Mouse (Mus musculus) heart, embryonic 12.5 days (tissue): Measurements from ENCODE around the gene Fam189b. TPM values are rescaled to one million over a fixed set of nuclear protein-coding genes. Genes with fewer than 3 reads are reported as not detected.

ENCODE experiments used
- ATAC-seq: fragments of 200-750 bp; cut with Nextera tagmentation; 2 replicates; pipeline ENCODE4 v1.8.0; 2017; ENCODE audit warnings: moderate TSS enrichment, moderate library complexity; ENCODE audit not compliant: insufficient number of reproducible peaks, low FRiP score
- H3K27ac ChIP-seq: fragments of 300-500 bp; sonication (generic); 2 replicates; pipeline ENCODE4 v1.5.1; 2016; ENCODE audit warnings: mild to moderate bottlenecking, moderate library complexity; ENCODE audit not compliant: poor library complexity, severe bottlenecking
- H3K27me3 ChIP-seq: fragments of 300-500 bp; sonication (generic); replicated peaks from 2 replicates; pipeline ENCODE4 v1.6.1; 2016; ENCODE audit warnings: mild to moderate bottlenecking, moderate library complexity
- H3K36me3 ChIP-seq: fragments of 300-500 bp; sonication (generic); 2 replicates; pipeline ENCODE4 v1.6.1; 2016; ENCODE audit warnings: mild to moderate bottlenecking, moderate library complexity
- H3K4me1 ChIP-seq: fragments of 300-500 bp; sonication (generic); replicated peaks from 2 replicates; pipeline ENCODE4 v1.6.1; 2016; ENCODE audit warnings: mild to moderate bottlenecking
- H3K4me2 ChIP-seq: fragments of 300-500 bp; sonication (generic); 2 replicates; pipeline ENCODE4 v1.6.1; 2016; ENCODE audit warnings: mild to moderate bottlenecking, moderate library complexity
- H3K4me3 ChIP-seq: fragments of 300-500 bp; sonication (generic); 2 replicates; pipeline ENCODE4 v1.5.1; 2016; ENCODE audit warnings: mild to moderate bottlenecking
- H3K9ac ChIP-seq: fragments of 300-500 bp; sonication (generic); 2 replicates; pipeline ENCODE4 v1.6.1; 2016; ENCODE audit warnings: mild to moderate bottlenecking, moderate library complexity
- H3K9me3 ChIP-seq: fragments of 300-500 bp; sonication (generic); replicated peaks from 2 replicates; pipeline ENCODE4 v1.6.1; 2016; ENCODE audit warnings: mild to moderate bottlenecking, moderate library complexity
- WGBS: fragments of 180-500 bp; shearing (Covaris S2); methylation state at CpG from one replicate; pipeline ENCODE4 v1.1.7; 2016; 5-methylcytosine and 5-hydroxymethylcytosine counted together
- polyA plus RNA-seq: library from polyadenylated mRNA; unstranded; fragments of >200 nt; fragmentation: Nextera tagmentation; extraction: Ambion mirVana; gene quantifications from 2 replicates; pipeline ENCODE4 v1.2.1, GENCODE M21; 2016

The Fam189b gene
- polyA plus RNA-seq, 1 experiment from 2014 or later: 15.6 TPM

DNA sequence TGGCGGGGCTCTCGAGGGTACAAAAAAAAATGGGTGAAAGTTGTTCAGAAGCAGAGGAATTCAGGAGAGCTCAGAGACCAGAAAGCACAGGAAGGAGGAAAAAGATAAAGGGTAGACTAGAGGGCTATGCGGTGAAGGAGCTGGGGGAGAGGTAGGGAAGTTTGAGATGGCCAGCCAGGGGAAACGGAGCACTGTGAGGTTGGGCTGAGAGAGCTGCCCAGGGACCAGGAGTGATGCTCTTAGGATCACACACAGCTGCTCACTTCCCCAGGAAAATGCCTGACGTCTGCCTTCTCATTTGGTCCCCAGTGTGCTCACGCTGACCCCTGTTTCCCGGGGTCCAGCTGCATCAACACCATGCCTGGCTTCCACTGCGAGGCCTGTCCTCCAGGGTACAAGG, 36.6 kb downstream of the Fam189b start:
- 18% methylated on average over 8 of the region's 8 CpGs for WGBS
- peak overlapping the region; percentile 22; the same call in 1 of the 2 replicates for H3K27ac ChIP-seq
- H3K9me3 ChIP-seq: no peaks in the 10 kb centered on the region
- H3K4me1 ChIP-seq: peaks cover 25% of the 10 kb centered on the region
- ATAC-seq: no peak
- 0 out of 2 replicates have a peak, but pooled peaks cover 6% of the 10 kb centered on the region for H3K36me3 ChIP-seq
- peak overlapping the region; percentile 16; the same call in 1 of the 2 replicates for H3K9ac ChIP-seq
- 0 out of 2 replicates have a peak, but pooled peaks cover 3% of the 10 kb centered on the region for H3K27me3 ChIP-seq
- H3K4me3 ChIP-seq: no peak overlapping the region
- H3K4me2 ChIP-seq: no peak overlapping the region

DNA sequence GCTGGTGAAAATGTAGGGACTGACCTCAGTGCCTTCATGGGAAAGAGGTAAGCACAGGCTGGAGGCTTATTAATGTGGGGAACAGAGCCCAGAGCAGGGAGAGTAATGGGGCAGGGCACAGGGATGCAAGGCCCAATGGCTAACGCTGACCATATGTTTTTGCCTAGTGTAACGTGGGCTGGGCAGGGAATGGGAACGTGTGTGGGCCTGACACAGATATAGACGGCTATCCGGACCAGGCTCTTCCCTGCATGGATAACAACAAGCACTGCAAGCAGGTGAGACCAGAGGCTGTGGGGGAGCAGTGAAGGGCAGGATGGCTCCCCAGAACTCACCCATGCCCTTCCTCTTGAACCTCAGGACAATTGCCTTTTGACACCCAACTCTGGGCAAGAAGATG, 38.2 kb downstream of the Fam189b start:
- no peak for ATAC-seq
- peaks cover 15% of the 10 kb centered on the region for H3K4me1 ChIP-seq
- no peak overlapping the region for H3K27ac ChIP-seq
- no peaks in the 10 kb centered on the region for H3K9me3 ChIP-seq
- H3K4me2 ChIP-seq: no peak overlapping the region
- peaks cover 19% of the 10 kb centered on the region for H3K27me3 ChIP-seq
- 0 out of 2 replicates have a peak, but pooled peaks cover 6% of the 10 kb centered on the region for H3K36me3 ChIP-seq
- no peak overlapping the region for H3K4me3 ChIP-seq
- WGBS: 87% methylated on average over 5 of the region's 5 CpGs
- H3K9ac ChIP-seq: no peak overlapping the region

GRCm38 (mm10) chr3:89224796-89225195, 41.9 kb downstream of the Fam189b start:
- Histone ChIP-seq H3K27ac (no peak overlapping the region), H3K4me2 (no peak overlapping the region), H3K36me3 (0 out of 2 replicates have a peak, but pooled peaks cover 6% of the 10 kb centered on the region), H3K27me3 (peaks cover 33% of the 10 kb centered on the region), H3K4me3 (no peak overlapping the region), H3K9me3 (no peaks in the 10 kb centered on the region), H3K4me1 (peaks cover 26% of the 10 kb centered on the region), H3K9ac (no peak overlapping the region)
- 72% methylated on average over 11 of the region's 11 CpGs for WGBS
- ATAC-seq: no peak

DNA sequence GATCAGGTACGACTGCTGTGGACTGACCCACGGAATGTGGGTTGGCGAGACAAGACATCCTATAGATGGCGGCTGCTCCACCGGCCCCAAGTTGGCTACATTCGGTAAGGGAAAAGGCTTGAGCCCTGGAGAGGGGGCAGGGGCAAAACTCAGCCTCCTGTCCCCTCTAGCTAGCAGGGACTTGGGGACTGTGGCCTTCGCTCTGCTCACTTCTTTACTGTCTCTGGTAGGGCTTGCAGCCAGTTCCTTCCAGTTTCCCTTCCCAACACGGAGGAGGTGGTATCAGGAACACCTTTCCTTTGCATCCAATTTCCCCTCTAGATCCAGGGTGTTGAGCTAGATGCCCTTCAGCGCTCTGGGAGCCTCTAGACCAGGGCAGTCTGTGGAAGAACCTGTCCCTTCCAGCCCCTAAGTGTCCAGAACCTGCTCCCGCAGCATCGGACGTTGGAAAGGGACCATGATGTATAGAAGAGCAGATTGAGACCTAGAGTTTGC, 42.4 kb downstream of the Fam189b start:
- no peak for ATAC-seq
- no peak overlapping the region for H3K27ac ChIP-seq
- H3K36me3 ChIP-seq: 0 out of 2 replicates have a peak, but pooled peaks cover 6% of the 10 kb centered on the region
- H3K4me2 ChIP-seq: no peak overlapping the region
- WGBS: 63% methylated on average over 12 of the region's 12 CpGs
- H3K4me3 ChIP-seq: no peak overlapping the region
- no peaks in the 10 kb centered on the region for H3K9me3 ChIP-seq
- no peak overlapping the region for H3K9ac ChIP-seq
- peaks cover 38% of the 10 kb centered on the region for H3K27me3 ChIP-seq
- peaks cover 24% of the 10 kb centered on the region for H3K4me1 ChIP-seq

- no peak overlapping the region for H3K4me2 ChIP-seq
- ATAC-seq: no peak
- no peak overlapping the region for H3K27ac ChIP-seq
- no peaks in the 10 kb centered on the region for H3K9me3 ChIP-seq
- H3K4me3 ChIP-seq: no peak overlapping the region
- 0 out of 2 replicates have a peak, but pooled peaks cover 6% of the 10 kb centered on the region for H3K36me3 ChIP-seq
- H3K9ac ChIP-seq: no peak overlapping the region
- H3K27me3 ChIP-seq: peaks cover 44% of the 10 kb centered on the region
- WGBS: 62% methylated on average over 4 of the region's 4 CpGs
- H3K4me1 ChIP-seq: peaks cover 24% of the 10 kb centered on the region
These were observed 43.0 kb downstream of the Fam189b start for GRCm38 (mm10) chr3:89225918-89226317.

DNA sequence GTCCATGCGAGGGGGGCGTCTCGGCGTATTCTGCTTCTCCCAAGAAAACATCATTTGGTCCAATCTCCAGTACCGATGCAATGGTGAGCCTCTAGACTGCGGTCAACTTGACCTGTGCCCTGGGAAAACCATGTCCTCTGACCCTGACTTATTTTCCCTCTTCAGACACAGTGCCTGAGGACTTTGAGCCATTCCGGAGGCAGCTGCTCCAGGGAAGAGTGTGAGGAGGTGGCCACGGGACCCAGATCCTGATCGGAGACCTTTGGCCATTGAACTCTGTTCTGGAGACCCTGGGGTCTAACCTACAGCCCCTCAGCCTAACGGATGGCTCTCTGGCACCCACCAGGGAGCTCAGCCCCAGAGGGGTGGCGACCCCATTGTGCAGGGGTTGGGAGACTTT, 43.4 kb downstream of the Fam189b start:
- Histone ChIP-seq H3K4me1 (peaks cover 24% of the 10 kb centered on the region), H3K4me3 (peak overlapping the region; percentile 54; the same call in 1 of the 2 replicates), H3K36me3 (0 out of 2 replicates have a peak, but pooled peaks cover 6% of the 10 kb centered on the region), H3K27me3 (peaks cover 48% of the 10 kb centered on the region), H3K4me2 (peak overlapping the region; percentile 85; the same call in 1 of the 2 replicates), H3K27ac (no peak overlapping the region), H3K9ac (peak overlapping the region; percentile 62; the same call in 1 of the 2 replicates), H3K9me3 (no peaks in the 10 kb centered on the region)
- WGBS: 48% methylated on average over 11 of the region's 11 CpGs
- no peak for ATAC-seq

DNA sequence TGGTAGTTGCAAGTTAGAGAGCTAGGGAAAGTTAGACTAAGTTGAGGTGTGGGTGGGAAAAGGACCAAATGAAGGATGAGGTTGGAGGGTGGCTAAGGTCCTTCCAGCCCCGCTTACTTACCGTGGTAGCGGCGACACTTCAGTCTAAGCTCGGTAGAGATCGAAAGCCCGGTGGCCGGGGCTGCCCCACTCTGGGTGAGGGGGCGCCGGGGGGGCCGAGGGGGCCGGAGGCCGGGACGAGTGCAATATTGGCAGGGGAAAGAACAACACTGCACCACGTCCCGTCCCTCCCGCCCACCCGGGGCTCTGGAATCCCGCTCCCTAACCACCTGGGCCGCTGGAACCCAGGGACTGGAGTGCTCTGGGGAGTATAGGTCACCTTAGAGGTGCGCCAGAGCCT, 44.0 kb downstream of the Fam189b start, which contains the start of gene Mtx1:
Gene Mtx1, minus strand, starts transcription at position 189 of the 400 bp plus-strand sequence.
- H3K36me3 ChIP-seq: 0 out of 2 replicates have a peak, but pooled peaks cover 6% of the 10 kb centered on the region
- peak within 1 kb of the TSS; percentile 54 for H3K4me3 ChIP-seq
- H3K9me3 ChIP-seq: no peaks in the 10 kb centered on the region
- no peak within 1 kb of the TSS for H3K27ac ChIP-seq
- ATAC-seq: no peak
- peak within 1 kb of the TSS; percentile 62 for H3K9ac ChIP-seq
- 4% methylated on average over 21 of the region's 21 CpGs for whole genome bisulfite sequencing
- peak within 1 kb of the TSS; percentile 85 for H3K4me2 ChIP-seq
- H3K27me3 ChIP-seq: peaks cover 54% of the 10 kb centered on the region
- H3K4me1 ChIP-seq: peaks cover 24% of the 10 kb centered on the region

GRCm38 (mm10) chr3:89227307-89228179, 44.6 kb downstream of the Fam189b start:
- H3K9ac ChIP-seq: peak overlapping the region; percentile 62
- ATAC-seq: peak; percentile 71
- peaks cover 24% of the 10 kb centered on the region for H3K4me1 ChIP-seq
- WGBS: 3% methylated on average over 41 of the region's 41 CpGs
- H3K27ac ChIP-seq: no peak overlapping the region
- peak overlapping the region; percentile 85 for H3K4me2 ChIP-seq
- H3K36me3 ChIP-seq: 0 out of 2 replicates have a peak, but pooled peaks cover 6% of the 10 kb centered on the region
- peak overlapping the region; percentile 54 for H3K4me3 ChIP-seq
- peaks cover 59% of the 10 kb centered on the region for H3K27me3 ChIP-seq
- H3K9me3 ChIP-seq: no peaks in the 10 kb centered on the region

GRCm38 (mm10) chr3:89228180-89228549, 45.2 kb downstream of the Fam189b start:
- H3K4me1 ChIP-seq: peaks cover 27% of the 10 kb centered on the region
- WGBS: under 1% methylated on average over 20 of the region's 20 CpGs
- H3K27ac ChIP-seq: no peak overlapping the region

DNA sequence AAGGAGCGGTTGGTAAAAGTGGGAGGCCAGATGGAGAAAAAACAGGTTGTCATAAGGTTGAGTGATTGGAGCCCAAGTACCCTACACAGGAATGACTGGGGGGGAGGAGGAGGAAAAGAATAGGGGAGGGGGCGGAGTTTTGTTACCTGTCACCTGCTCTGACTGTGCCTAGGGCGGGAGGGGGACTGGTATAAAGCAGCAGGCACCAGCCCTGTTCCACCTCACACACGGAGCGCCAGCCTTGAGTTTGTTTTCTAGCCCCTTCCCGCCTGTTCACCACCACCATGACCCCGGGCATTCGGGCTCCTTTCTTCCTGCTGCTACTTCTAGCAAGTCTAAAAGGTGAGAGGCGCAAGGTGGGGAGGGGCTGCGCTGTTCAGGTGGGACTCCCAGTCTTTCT, 45.9 kb downstream of the Fam189b start, which contains the start of gene Muc1:
Gene Muc1, plus strand, starts transcription at position 222 of the 400 bp plus-strand sequence.
- 31% methylated on average over 10 of the region's 10 CpGs for WGBS
- peak within 1 kb of the TSS; percentile 54 for H3K4me3 ChIP-seq
- peaks cover 34% of the 10 kb centered on the region for H3K4me1 ChIP-seq
- ATAC-seq: no peak
- peaks cover 59% of the 10 kb centered on the region for H3K27me3 ChIP-seq
- no peak within 1 kb of the TSS for H3K27ac ChIP-seq
- peak within 1 kb of the TSS; percentile 85 for H3K4me2 ChIP-seq
- H3K36me3 ChIP-seq: no peaks in the 10 kb centered on the region
- no peaks in the 10 kb centered on the region for H3K9me3 ChIP-seq
- H3K9ac ChIP-seq: peak within 1 kb of the TSS; percentile 53

More at GRCm38 (mm10) chr3:89228180-89228549, 45.2 kb downstream of the Fam189b start:
- Histone ChIP-seq H3K36me3 (no peaks in the 10 kb centered on the region), H3K9ac (peak overlapping the region; percentile 53), H3K27me3 (peaks cover 59% of the 10 kb centered on the region), H3K9me3 (no peaks in the 10 kb centered on the region), H3K4me2 (peak overlapping the region; percentile 85), H3K4me3 (peak overlapping the region; percentile 54)
- ATAC-seq: peak; percentile 64

DNA sequence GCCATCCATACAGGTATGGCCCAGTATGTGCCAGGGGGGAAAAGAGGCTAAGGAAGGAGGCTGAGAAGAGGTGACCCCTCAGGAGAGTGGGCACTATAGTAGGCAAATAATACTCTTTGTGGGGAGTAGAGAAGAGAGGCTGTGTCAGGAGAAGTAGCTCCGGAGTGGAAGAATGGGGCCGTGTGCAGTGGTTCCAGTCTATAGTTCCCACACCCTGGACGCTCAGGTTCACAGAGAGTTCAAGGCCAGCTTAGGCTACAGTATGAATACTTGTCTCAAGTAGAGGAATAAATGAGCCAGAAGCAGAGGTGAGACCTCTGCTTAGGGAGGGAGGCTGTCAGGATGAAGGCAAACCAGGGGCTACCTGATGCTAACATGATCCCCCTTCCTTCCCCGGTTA, 46.3 kb downstream of the Fam189b start:
- peaks cover 59% of the 10 kb centered on the region for H3K27me3 ChIP-seq
- no peaks in the 10 kb centered on the region for H3K36me3 ChIP-seq
- no peak overlapping the region for H3K9ac ChIP-seq
- 65% methylated on average over 4 of the region's 4 CpGs for WGBS
- H3K4me2 ChIP-seq: no peak overlapping the region
- H3K27ac ChIP-seq: no peak overlapping the region
- no peak overlapping the region for H3K4me3 ChIP-seq
- peaks cover 35% of the 10 kb centered on the region for H3K4me1 ChIP-seq
- ATAC-seq: no peak
- no peaks in the 10 kb centered on the region for H3K9me3 ChIP-seq
